Mouse (Mus musculus) C2C12 (cell line): ENCODE measurements around the gene Polr3c. TPM values are rescaled to one million over a fixed set of nuclear protein-coding genes. Genes with fewer than 3 reads are reported as not detected.
A peak's percentile ranks its signal among the peaks of the same experiment; 100 is the strongest.
"Not testable (repeated sequence)": the region's sequence is repeated elsewhere in the genome, so short reads cannot be mapped to it uniquely, and the experiment has no call there.

Source experiments
- H3K27me3 ChIP-seq: one replicate; pipeline ENCODE4 v1.6.1; 2011; ENCODE audit not compliant: control insufficient read depth, insufficient read depth, insufficient read length
- H3K36me3 ChIP-seq: one replicate; pipeline ENCODE4 v1.6.1; 2011; ENCODE audit not compliant: control insufficient read depth, insufficient read depth
- H3K4me3 ChIP-seq: one replicate; pipeline ENCODE4 v1.5.1; 2011; ENCODE audit warnings: mild to moderate bottlenecking, control low read depth; ENCODE audit not compliant: poor library complexity, insufficient read depth, severe bottlenecking
- H3K79me2 ChIP-seq: one replicate; pipeline ENCODE4 v1.6.1; 2011; ENCODE audit not compliant: control insufficient read depth, insufficient read depth
- H3K79me3 ChIP-seq: one replicate; pipeline ENCODE4 v1.6.1; 2011; ENCODE audit warnings: low read depth, control low read depth
- H3ac ChIP-seq: one replicate; pipeline ENCODE3; 2011; ENCODE audit warnings: low read depth; ENCODE audit not compliant: control insufficient read depth, insufficient read length
- CEBPB ChIP-seq: IDR thresholded peaks from one replicate; pipeline ENCODE4 v1.6.1; 2011; ENCODE audit warnings: low read depth, mild to moderate bottlenecking, control low read depth, moderate library complexity
- CTCF ChIP-seq: IDR thresholded peaks from one replicate; pipeline ENCODE4 v1.5.1; 2011; ENCODE audit not compliant: control insufficient read depth, insufficient read depth, insufficient read length
- FOSL1 ChIP-seq: IDR thresholded peaks from one replicate; pipeline ENCODE4 v1.8.0; 2011; ENCODE audit warnings: mild to moderate bottlenecking, low read length; ENCODE audit not compliant: poor library complexity, insufficient read depth, severe bottlenecking
- MAX ChIP-seq: IDR thresholded peaks from one replicate; pipeline ENCODE4 v1.6.1; 2011; ENCODE audit warnings: mild to moderate bottlenecking, control low read depth
- MYOD1 ChIP-seq: IDR thresholded peaks from one replicate; pipeline ENCODE4 v1.6.1; 2011; ENCODE audit warnings: low read depth; ENCODE audit not compliant: control insufficient read depth, insufficient read length
- MYOG ChIP-seq: IDR thresholded peaks from one replicate; pipeline ENCODE4 v1.6.1; 2011; ENCODE audit not compliant: control insufficient read depth, insufficient read length; ENCODE audit errors: extremely low read depth
- USF1 ChIP-seq: IDR thresholded peaks from one replicate; pipeline ENCODE4 v1.6.1; 2011; ENCODE audit warnings: low read depth, mild to moderate bottlenecking, control low read depth, moderate library complexity
- polyA plus RNA-seq: library from polyadenylated mRNA; unstranded; fragments of >200 nt; fragmentation: generic; extraction: Trizol; gene quantifications from one replicate; pipeline ENCODE4 v1.2.1, GENCODE M21; 2012; ENCODE audit warnings: missing spikeins

Gene Polr3c
- polyA plus RNA-seq, 1 experiment: 36.1 TPM

GRCm38 (mm10) chr3:96666916-96667315 is 60.5 kb downstream of the Polr3c start:
- H3ac ChIP-seq: no peak overlapping the region
- no peak for TF ChIP-seq USF1
- no peak for TF ChIP-seq CEBPB
- no peak for TF ChIP-seq MAX
- TF ChIP-seq MYOD1: no peak
- TF ChIP-seq FOSL1: no peak
- no peak for TF ChIP-seq CTCF
- no peak for TF ChIP-seq MYOG
- H3K79me3 ChIP-seq: no peaks in the 10 kb centered on the region
- no peaks in the 10 kb centered on the region for H3K79me2 ChIP-seq
- no peak overlapping the region for H3K4me3 ChIP-seq
- no peaks in the 10 kb centered on the region for H3K36me3 ChIP-seq
- H3K27me3 ChIP-seq: no peaks in the 10 kb centered on the region

GRCm38 (mm10) chr3:96665732-96666363 is 61.6 kb downstream of the Polr3c start:
- not testable (repeated sequence) for H3K4me3 ChIP-seq, H3K79me2 ChIP-seq, H3K36me3 ChIP-seq, H3K27me3 ChIP-seq, H3ac ChIP-seq, H3K79me3 ChIP-seq

DNA sequence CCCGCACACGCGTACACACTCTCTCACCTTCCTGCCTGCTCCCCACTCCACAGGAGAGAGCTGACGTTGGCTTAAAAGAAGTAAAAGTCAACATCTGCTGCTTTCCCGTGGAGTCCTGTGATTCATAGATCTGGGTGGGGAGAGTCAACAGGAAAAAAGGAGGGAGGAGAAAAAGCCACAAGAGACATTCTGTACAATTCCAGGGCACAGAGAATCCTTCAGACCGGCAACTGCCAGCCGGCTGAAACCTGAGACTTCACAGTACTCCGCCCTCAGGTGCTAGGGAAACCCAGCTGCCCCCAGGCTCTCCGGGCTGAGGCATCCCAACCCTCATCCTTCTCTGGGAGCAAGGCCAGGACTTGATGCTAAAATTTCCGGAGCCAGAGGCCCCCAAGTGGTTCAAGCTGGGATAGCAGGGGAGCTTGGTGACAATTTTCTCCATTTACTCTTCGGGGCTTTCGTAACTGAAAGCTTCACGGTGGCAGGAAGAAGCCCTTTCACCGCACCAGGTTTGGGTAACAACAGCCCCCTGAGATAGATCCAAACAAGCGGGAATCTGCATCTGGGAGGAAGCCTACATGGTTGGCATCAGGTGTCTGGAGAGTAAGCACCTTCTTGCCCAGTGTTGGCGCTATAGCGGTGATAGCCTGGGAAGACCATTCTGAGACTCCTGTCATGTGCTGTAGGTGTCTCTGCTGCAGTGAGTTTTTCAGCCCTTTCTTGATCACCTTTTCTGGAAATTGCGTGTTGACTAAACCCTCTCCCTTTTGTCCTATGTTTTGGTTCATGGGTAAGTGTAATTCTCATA is 63.8 kb downstream of the Polr3c start:
- H3K79me2 ChIP-seq: no peaks in the 10 kb centered on the region
- H3K79me3 ChIP-seq: no peaks in the 10 kb centered on the region
- no peaks in the 10 kb centered on the region for H3K27me3 ChIP-seq
- peak overlapping the region; percentile 52 for H3ac ChIP-seq
- TF ChIP-seq MAX: no peak
- no peak for TF ChIP-seq MYOG
- TF ChIP-seq MYOD1: peak; percentile 10
- TF ChIP-seq USF1: no peak
- TF ChIP-seq FOSL1: no peak
- TF ChIP-seq CEBPB: no peak
- no peak for TF ChIP-seq CTCF
- H3K4me3 ChIP-seq: no peak overlapping the region
- no peaks in the 10 kb centered on the region for H3K36me3 ChIP-seq

GRCm38 (mm10) chr3:96662731-96663316 is 64.6 kb downstream of the Polr3c start:
- no peaks in the 10 kb centered on the region for H3K79me2 ChIP-seq
- H3K36me3 ChIP-seq: no peaks in the 10 kb centered on the region
- H3K79me3 ChIP-seq: no peaks in the 10 kb centered on the region
- TF ChIP-seq CTCF (no peak), CEBPB (no peak), MYOD1 (no peak), FOSL1 (no peak), MAX (no peak), MYOG (no peak), USF1 (no peak)
- no peaks in the 10 kb centered on the region for H3K27me3 ChIP-seq
- peak overlapping the region; percentile 48 for H3ac ChIP-seq
- no peak overlapping the region for H3K4me3 ChIP-seq

Other genes with a start within 250 kb of the Polr3c start
- gene Hfe2, start 202.5 kb downstream of the Polr3c start, polyA plus RNA-seq: 0.23 TPM
- gene Txnip, start 169.7 kb downstream of the Polr3c start, polyA plus RNA-seq: 1.2 TPM
- gene Gm16253, start 150.6 kb downstream of the Polr3c start, polyA plus RNA-seq: 0.20 TPM
- gene Polr3gl, start 133.4 kb downstream of the Polr3c start, polyA plus RNA-seq: 6.2 TPM
- gene Ankrd34a, start 131.0 kb downstream of the Polr3c start, polyA plus RNA-seq: 3.7 TPM
- gene Lix1l, start 126.5 kb downstream of the Polr3c start, polyA plus RNA-seq: 24.2 TPM
- gene Rbm8a, start 97.7 kb downstream of the Polr3c start, polyA plus RNA-seq: 80.3 TPM
- 19.9 TPM for gene Pex11b, start 92.3 kb downstream of the Polr3c start, polyA plus RNA-seq
- 0.01 TPM for gene Gm42957, start 92.2 kb downstream of the Polr3c start, polyA plus RNA-seq
- 1.2 TPM for gene Itga10, start 82.0 kb downstream of the Polr3c start, polyA plus RNA-seq
- gene Ankrd35, start 57.5 kb downstream of the Polr3c start, polyA plus RNA-seq: 0.09 TPM
- 19.2 TPM for gene Pias3, start 31.2 kb downstream of the Polr3c start, polyA plus RNA-seq
- gene Nudt17, start 19.1 kb downstream of the Polr3c start, polyA plus RNA-seq: 3.2 TPM
- 13.5 TPM for gene Rnf115, start within 50 bp of the Polr3c start, polyA plus RNA-seq
- gene Pdzk1, start 101.7 kb upstream of the Polr3c start, polyA plus RNA-seq: not detected
- 0.04 TPM for gene Cd160, start 101.7 kb upstream of the Polr3c start, polyA plus RNA-seq
- 0.12 TPM for gene Gja5, start 177.1 kb upstream of the Polr3c start, polyA plus RNA-seq
- gene Gpr89, start 177.7 kb upstream of the Polr3c start, polyA plus RNA-seq: 17.7 TPM
- not detected for gene Gja8, start 198.4 kb upstream of the Polr3c start, polyA plus RNA-seq